Mouse (Mus musculus): Measurements from ENCODE around the gene Siah1a.

DNA sequence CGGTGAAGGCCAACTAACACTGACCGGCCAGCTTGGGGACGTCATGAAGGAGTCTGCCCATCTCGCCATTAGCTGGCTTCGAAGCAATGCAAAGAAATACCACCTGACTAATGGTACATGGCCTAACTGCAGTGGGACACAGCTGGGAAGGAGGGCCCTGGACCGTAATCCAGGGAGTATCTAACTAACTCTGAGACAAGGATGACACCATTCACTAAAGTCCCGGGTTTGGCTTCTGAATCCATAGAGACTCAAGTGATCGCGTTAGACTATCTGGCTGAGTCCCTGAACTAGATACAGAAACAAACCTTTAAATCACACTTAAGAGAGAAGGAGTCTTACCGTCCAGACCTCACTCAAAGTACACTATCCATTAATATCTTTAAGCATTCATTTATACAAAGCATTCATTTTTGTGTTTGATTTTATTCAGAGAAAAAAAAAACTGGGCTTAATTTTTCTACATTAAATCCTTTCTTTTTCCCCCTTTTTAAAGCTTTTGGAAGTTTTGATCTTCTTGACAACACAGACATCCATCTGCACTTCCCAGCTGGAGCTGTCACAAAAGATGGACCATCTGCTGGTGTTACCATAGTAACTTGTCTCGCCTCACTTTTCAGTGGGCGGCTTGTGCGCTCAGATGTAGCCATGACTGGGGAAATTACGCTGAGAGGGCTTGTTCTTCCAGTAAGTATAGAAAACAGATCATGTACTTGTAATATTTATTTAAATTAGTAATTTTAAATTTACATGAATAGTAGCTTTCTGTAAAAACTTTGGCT, 32.1 kb downstream of the Siah1a start:
- no peak for TF ChIP-seq CTCF (IDR thresholded peaks at IDR 0.05; ENCODE audit: borderline replicate concordance, insufficient read depth, low read depth, low read length)
- no peak for TF ChIP-seq POLR2A (IDR thresholded peaks at IDR 0.05; ENCODE audit: borderline replicate concordance, insufficient read depth, low read length)
